Mouse (Mus musculus) lung, postnatal 0 days (tissue): ENCODE measurements around the gene Hpse2.

Experiments
- CTCF ChIP-seq: IDR thresholded peaks from 2 replicates; pipeline ENCODE4 v1.5.1; 2016; ENCODE audit warnings: antibody characterized with exemption, mild to moderate bottlenecking
- EP300 ChIP-seq: IDR thresholded peaks from 2 replicates; pipeline ENCODE4 v1.6.1; 2016; ENCODE audit warnings: antibody characterized with exemption, mild to moderate bottlenecking, control low read depth

DNA sequence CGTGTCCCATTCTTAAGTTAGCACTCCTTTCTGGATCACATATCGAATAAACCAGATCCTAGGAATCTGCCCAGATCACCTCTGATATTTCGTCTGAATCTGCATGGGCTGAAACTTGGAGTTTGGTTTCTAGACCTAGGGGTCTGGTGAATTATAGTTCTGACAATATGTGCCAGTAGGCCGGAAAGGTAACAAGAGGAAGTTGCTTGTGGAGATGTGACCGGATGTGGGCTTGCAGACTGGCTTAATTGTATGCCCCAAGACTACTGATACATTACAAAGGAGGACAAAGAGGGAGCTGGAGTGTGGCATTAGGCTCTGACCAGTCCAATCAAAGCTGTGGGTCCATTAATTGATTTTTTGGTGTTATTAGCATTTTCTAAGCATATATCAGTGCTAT, 568.0 kb downstream of the Hpse2 start:
- TF ChIP-seq CTCF (no peak), EP300 (no peak)
